Mouse (Mus musculus) forebrain, embryonic 11.5 days (tissue): ENCODE measurements around the gene Gzmm. TPM values are rescaled to one million over a fixed set of nuclear protein-coding genes. Genes with fewer than 3 reads are reported as not detected.

Experiments
- ATAC-seq: fragments of 200-750 bp; cut with Nextera tagmentation; replicated peaks from 2 replicates; pipeline ENCODE4 v1.8.0; 2017; ENCODE audit warnings: moderate TSS enrichment; ENCODE audit not compliant: low FRiP score
- DNase-seq: peaks from one replicate; pipeline ENCODE4 v3.0.0-alpha.2; 2017; ENCODE audit warnings: low spot score
- H3K27ac ChIP-seq: fragments of 300-500 bp; sonication (generic); 2 replicates; pipeline ENCODE4 v1.5.1; 2014; ENCODE audit warnings: low read depth, low read length
- H3K27me3 ChIP-seq: fragments of 300-500 bp; sonication (generic); 2 replicates; pipeline ENCODE4 v1.6.1; 2014; ENCODE audit warnings: mild to moderate bottlenecking, low read length, mixed read lengths; ENCODE audit not compliant: control insufficient read depth, insufficient read depth
- H3K36me3 ChIP-seq: fragments of 300-500 bp; sonication (generic); 2 replicates; pipeline ENCODE4 v1.6.1; 2014; ENCODE audit warnings: mild to moderate bottlenecking, low read length, moderate library complexity, mixed read lengths; ENCODE audit not compliant: control insufficient read depth, insufficient read depth
- H3K4me1 ChIP-seq: fragments of 300-500 bp; sonication (generic); replicated peaks from 2 replicates; pipeline ENCODE4 v1.6.1; 2014; ENCODE audit warnings: low read length, mixed read lengths; ENCODE audit not compliant: control insufficient read depth, insufficient read depth
- H3K4me2 ChIP-seq: fragments of 300-500 bp; sonication (generic); 2 replicates; pipeline ENCODE4 v1.6.1; 2014; ENCODE audit warnings: low read depth, mild to moderate bottlenecking, low read length, moderate library complexity, mixed read lengths; ENCODE audit not compliant: severe bottlenecking
- H3K4me3 ChIP-seq: fragments of 300-500 bp; sonication (generic); 2 replicates; pipeline ENCODE4 v1.5.1; 2014; ENCODE audit warnings: low read depth, low read length
- H3K9ac ChIP-seq: fragments of 300-500 bp; sonication (generic); 2 replicates; pipeline ENCODE4 v1.6.1; 2014; ENCODE audit warnings: low read length
- H3K9me3 ChIP-seq: fragments of 300-500 bp; sonication (generic); 2 replicates; pipeline ENCODE4 v1.6.1; 2016; ENCODE audit warnings: low read length, mixed read lengths; ENCODE audit not compliant: control insufficient read depth
- WGBS: fragments of 180-500 bp; shearing (Covaris S2); extraction: QIAGEN DNeasy Blood & Tissue Kit; methylation state at CpG from one replicate; pipeline ENCODE4 v1.1.7; 2014; 5-methylcytosine and 5-hydroxymethylcytosine counted together
- polyA plus RNA-seq: library from polyadenylated mRNA; unstranded; fragments of >200 nt; fragmentation: Nextera tagmentation; extraction: Ambion mirVana; gene quantifications from 2 replicates; pipeline ENCODE4 v1.2.1, GENCODE M21; 2014

Gene Gzmm
- polyA plus RNA-seq, 1 experiment from 2014 or later, result 0.81 TPM

DNA sequence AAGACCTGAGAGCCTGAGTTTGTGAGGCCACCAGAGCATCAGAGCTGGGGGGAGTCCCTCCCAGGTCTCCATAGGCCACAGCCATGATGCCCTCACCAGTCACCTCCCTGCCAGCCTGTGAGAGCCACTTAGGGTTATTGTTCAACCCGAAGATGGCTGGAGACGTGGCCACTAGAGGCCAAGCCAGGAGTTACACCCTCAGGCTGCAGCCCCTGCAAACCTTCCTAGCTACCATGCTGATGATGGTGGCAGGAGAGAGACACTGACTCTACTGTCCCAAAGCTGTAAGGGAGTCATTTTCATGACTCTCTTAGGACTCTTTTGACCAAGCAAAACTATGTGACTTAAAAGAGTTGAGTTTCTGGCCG is 16.7 kb upstream of the Gzmm start:
- Histone ChIP-seq H3K4me1 (peaks cover 13% of the 10 kb centered on the region), H3K27me3 (no peaks in the 10 kb centered on the region), H3K4me2 (no peak overlapping the region), H3K9ac (no peak overlapping the region), H3K4me3 (no peak overlapping the region), H3K27ac (no peak overlapping the region), H3K9me3 (no peaks in the 10 kb centered on the region), H3K36me3 (no peaks in the 10 kb centered on the region; the same call in 1 of the 2 replicates)
- ATAC-seq (no peak), DNase-seq (no peak)
- WGBS, result 52% methylated on average over 3 of the region's 3 CpGs

DNA sequence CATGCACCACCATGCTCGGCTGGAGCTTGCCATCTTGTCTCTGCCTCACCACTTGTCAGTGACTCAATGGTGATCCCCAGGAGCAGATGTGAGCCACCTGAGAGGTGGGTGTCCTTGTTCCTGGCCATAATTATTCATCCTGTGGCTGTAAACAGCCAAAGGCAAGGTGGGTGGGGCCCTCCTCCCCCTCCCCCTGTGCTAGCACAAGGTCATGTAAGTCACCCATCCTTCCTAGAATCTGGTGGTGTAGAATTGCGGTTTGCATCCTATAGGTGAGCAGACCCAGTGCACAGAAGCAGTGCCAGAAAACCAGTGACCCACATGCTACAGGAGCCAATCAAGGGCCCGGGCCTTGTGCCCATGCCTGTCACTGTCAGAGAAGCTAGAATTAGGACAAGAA is 15.8 kb upstream of the Gzmm start:
- no peaks in the 10 kb centered on the region; the same call in 1 of the 2 replicates for H3K36me3 ChIP-seq
- no peak overlapping the region for H3K27ac ChIP-seq
- DNase-seq (no peak), ATAC-seq (no peak)
- H3K4me2 ChIP-seq, result no peak overlapping the region
- H3K9me3 ChIP-seq, result no peaks in the 10 kb centered on the region
- 87% methylated on average over 3 of the region's 3 CpGs for WGBS
- H3K4me3 ChIP-seq, result no peak overlapping the region
- H3K9ac ChIP-seq, result no peak overlapping the region
- no peaks in the 10 kb centered on the region for H3K27me3 ChIP-seq
- peaks cover 13% of the 10 kb centered on the region for H3K4me1 ChIP-seq

DNA sequence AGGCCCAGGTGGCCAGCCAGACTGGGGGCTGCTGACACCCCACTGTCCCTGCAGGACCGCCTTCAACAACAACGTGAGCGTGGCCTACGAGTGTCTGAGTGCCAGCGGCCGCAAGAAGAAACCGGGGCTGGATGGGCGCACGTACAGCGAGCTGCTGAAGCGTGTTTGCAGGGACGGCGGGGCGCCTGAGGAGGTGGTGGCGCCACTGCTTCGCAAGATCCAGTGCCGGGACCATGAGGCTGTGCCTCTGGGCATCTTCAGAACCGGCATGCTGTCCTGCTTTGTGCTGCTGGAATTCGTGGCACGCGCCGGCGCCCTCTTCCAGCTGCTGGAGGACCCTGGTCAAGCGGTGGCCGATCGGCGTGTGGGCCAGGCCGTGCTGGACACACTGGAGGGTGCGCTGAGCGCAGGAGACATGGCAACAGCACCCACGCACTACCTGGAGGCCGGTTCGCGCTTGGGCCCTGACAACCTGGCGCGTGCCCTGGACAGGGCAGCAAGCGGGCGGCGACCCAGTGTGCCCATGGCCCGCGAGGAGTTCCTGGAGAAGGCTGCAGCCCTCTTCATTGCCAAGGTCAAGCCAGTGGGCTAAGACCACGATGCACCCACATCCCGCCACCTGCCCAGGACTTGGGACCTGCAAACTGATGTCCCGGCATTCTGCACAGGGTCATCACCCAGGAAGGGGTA is 13.3 kb upstream of the Gzmm start:
- no peaks in the 10 kb centered on the region; the same call in 1 of the 2 replicates for H3K36me3 ChIP-seq
- no peak for DNase-seq
- no peak overlapping the region for H3K4me3 ChIP-seq
- no peak overlapping the region for H3K4me2 ChIP-seq
- H3K9ac ChIP-seq, result no peak overlapping the region
- H3K27ac ChIP-seq, result no peak overlapping the region
- H3K27me3 ChIP-seq, result no peaks in the 10 kb centered on the region
- 58% methylated on average over 44 of the region's 44 CpGs for WGBS
- H3K9me3 ChIP-seq, result no peaks in the 10 kb centered on the region
- peaks cover 5% of the 10 kb centered on the region for H3K4me1 ChIP-seq
- ATAC-seq, result no peak

DNA sequence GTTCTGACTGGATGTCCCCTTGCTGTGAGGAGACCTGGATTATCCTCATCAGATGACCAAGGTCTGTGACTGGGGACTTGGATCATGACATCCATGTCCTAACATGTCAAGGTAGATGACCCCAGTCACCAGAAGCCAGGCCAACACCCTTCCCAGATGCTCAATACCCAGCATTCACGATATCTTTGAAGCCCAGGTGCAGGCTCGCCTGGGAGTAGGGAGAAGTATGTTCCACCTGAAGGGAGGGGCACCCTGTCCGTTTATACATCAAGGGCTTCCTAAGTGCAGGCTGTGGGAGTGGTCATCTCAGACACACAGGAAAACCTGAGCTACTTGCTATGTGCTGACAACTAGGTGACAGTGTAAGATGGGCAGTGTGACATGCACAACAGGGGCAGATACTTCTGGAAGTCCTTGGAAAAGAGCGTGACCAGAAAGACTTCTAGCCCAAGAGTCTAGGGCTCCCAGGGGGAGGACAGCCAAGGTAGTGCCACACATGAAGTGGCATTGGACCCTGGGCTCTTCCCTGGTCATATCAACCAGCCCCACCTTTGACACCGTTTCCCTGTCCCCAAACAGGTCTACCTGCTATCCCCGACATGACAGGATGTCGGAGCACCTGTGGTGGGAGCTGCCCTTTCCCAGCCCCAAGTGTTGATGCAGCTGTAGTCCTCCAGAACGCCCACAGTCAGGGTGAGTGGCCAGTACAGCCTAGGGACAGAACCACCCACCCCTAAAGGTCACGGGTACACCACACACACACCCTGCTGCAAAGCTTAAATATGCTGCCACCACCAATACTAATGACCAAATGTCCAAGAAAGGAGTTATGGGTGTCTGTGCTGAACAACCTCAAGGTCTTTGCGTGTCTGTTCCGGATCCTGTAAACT is 8.0 kb upstream of the Gzmm start:
- Histone ChIP-seq H3K4me3 (peak overlapping the region; percentile 71), H3K27me3 (no peaks in the 10 kb centered on the region), H3K27ac (peak overlapping the region; percentile 77; the same call in 1 of the 2 replicates), H3K36me3 (no peaks in the 10 kb centered on the region; the same call in 1 of the 2 replicates), H3K4me1 (peaks cover 14% of the 10 kb centered on the region), H3K9ac (peak overlapping the region; percentile 43), H3K4me2 (peak overlapping the region; percentile 59), H3K9me3 (no peaks in the 10 kb centered on the region)
- ATAC-seq, result peak; percentile 51
- no peak for DNase-seq
- 41% methylated on average over 11 of the region's 11 CpGs for WGBS

DNA sequence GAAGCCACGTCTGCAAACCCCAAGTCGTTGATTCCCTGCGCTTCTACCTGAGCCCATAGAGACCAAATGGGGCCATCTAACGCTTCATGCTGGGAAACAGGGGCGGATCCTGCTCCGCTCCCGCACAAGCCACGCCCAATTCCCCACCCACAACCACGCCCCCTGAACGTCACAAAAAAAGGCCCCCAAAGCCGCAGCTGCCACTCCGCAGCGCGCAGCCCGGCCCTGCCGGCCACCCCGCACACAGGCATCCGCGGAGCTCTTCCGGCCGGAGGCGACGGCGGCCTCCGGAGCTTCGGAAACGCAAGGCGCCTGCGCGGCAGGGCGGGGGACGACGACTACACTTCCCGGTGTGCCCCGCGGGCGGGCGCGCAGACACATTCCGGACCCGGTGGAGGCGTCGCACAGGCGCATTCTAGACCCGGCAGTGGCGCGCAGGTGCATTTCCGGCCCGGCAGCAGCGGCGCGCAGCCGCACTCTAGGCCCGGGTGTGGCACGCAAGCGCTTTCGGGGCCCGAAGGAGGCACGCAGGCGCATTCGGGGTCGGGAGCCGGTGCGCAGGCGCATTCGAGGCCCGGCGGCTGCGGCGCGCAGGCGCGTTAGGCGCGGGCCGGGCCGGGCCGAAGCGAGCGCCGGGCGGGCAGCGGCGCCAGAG is 7.1 kb upstream of the Gzmm start, which contains the start of gene Cdc34:
Gene Cdc34 (plus strand): TSS at position 605 of the 655 bp plus-strand sequence.
- Histone ChIP-seq H3K36me3 (peaks cover 4% of the 10 kb centered on the region; the same call in 1 of the 2 replicates), H3K9me3 (no peaks in the 10 kb centered on the region), H3K9ac (peak within 1 kb of the TSS; percentile 76), H3K4me1 (peaks cover 14% of the 10 kb centered on the region), H3K27me3 (no peaks in the 10 kb centered on the region), H3K4me3 (peak within 1 kb of the TSS; percentile 71), H3K27ac (peak within 1 kb of the TSS; percentile 77), H3K4me2 (peak within 1 kb of the TSS; percentile 92)
- peak; percentile 100 for DNase-seq
- under 1% methylated on average over 84 of the region's 84 CpGs for WGBS
- peak; percentile 95 for ATAC-seq

DNA sequence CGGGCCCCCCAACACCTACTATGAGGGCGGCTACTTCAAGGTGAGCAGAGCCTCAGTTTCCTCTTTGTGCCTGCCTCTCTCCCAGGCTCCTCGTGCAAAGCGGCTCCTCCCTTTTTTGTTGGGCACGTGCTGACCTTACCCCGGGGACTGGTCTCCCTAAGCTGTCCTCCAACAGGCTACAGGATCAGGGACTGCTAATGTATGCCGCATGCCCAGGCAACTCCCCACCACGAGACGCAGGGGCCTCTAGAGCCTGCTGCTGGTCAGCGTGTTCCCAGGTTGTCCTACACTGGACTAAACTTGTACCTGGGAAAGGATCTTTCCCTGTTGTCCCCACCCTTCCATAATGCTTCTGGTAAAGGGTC is 6.3 kb upstream of the Gzmm start:
- DNase-seq (peak; percentile 70), ATAC-seq (peak; percentile 9; the same call in 1 of the 2 replicates)
- Histone ChIP-seq H3K27me3 (no peaks in the 10 kb centered on the region), H3K9ac (peak overlapping the region; percentile 76), H3K4me1 (peaks cover 14% of the 10 kb centered on the region), H3K4me2 (peak overlapping the region; percentile 92), H3K27ac (no peak overlapping the region), H3K36me3 (peaks cover 5% of the 10 kb centered on the region; the same call in 1 of the 2 replicates), H3K9me3 (no peaks in the 10 kb centered on the region), H3K4me3 (peak overlapping the region; percentile 71)
- WGBS, result 3% methylated on average over 10 of the region's 10 CpGs

DNA sequence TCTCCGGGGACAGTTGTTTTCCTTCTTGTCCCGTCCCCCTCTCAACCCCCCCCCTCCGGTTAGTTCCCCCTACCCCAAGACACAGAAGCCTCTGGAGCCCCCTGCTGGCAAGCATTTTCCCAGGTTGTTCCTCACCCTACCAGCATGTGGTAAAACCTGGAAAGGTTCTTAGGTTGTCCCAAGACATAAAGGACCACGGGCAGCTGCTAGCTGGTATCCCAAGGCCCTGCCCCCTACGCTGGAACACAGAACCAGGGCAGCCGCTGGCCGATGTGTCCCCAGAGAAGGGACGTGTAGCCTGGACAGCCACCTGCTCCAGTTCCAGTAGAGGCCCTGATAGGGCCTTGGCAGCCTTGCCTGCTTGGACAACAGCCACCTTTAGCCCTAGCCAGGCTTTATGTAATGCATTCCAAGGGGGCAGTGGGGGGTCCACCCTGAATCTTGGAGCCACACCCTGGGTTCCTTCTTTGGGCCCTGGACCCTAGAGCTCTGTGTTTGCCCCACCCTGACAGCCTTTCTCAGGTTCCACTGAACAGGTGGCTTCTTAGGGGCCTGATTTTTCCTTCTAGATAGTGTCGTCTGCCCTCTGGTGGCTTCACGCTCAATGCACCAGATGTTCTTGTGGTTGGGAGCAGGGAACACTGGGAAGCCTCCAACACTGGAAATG is 5.8 kb upstream of the Gzmm start:
- DNase-seq, result no peak
- peaks cover 14% of the 10 kb centered on the region for H3K4me1 ChIP-seq
- ATAC-seq, result no peak
- H3K9ac ChIP-seq, result peak overlapping the region; percentile 76
- WGBS, result 6% methylated on average over 10 of the region's 10 CpGs
- peak overlapping the region; percentile 71 for H3K4me3 ChIP-seq
- H3K36me3 ChIP-seq, result peaks cover 8% of the 10 kb centered on the region; the same call in 1 of the 2 replicates
- H3K4me2 ChIP-seq, result peak overlapping the region; percentile 92
- H3K9me3 ChIP-seq, result no peaks in the 10 kb centered on the region
- H3K27me3 ChIP-seq, result no peaks in the 10 kb centered on the region
- H3K27ac ChIP-seq, result no peak overlapping the region
